Comparison of ENCODE assay signal across 16 mouse cellular contexts in the genomic region with DNA sequence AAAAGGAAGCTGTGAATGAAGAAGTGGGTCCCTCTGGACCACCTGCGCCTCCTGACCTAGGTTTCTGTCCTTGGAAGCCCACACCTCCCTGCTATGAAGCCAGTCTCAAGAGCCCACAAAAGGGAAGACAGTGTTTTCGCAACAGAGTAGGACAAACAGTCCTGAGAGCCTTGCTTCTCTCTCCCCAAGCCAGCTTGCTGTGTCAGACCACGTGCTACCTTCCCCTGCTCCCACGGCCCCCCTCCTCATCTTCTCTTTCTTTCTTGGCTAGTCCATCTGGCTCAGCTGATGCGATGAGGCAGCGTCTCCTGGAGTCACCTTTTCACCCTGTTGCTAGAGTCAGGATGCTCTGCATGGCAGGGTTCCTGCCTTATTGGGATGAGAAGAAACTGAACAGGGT.
DNase-seq lines count a peak whose midpoint lies in the region; ATAC-seq lines count a peak whose summit lies in the region.
"Had no signal": no experiment of that assay in that cellular context is flagged by ENCODE, and none has a peak within 500 bp of the region (broad histone marks: within the 10 kb centered on the region; RNA-seq: fewer than 3 reads in every experiment).

No protein-coding gene starts in this region.

- no peak overlapping the region for H3K4me3 ChIP-seq in heart, embryonic 10.5 days
- no peak overlapping the region for H3K4me3 ChIP-seq in neural tube, embryonic 11.5 days (ENCODE audit: low read depth, low read length)
- H3K4me3 ChIP-seq: heart, embryonic 13.5 days; kidney, embryonic 15.5 days had no signal

- ATAC-seq in neural tube, embryonic 11.5 days (ENCODE audit: insufficient read depth, low FRiP score, low TSS enrichment): no peak
- ATAC-seq in granulocyte monocyte progenitor cell, adult 5-6 weeks (replicated peaks; ENCODE audit: poor library complexity, severe bottlenecking): peak; percentile 91
- no peak for ATAC-seq in erythroblast, adult 5-6 weeks (replicated peaks; ENCODE audit: low FRiP score, poor library complexity, severe bottlenecking)
- ATAC-seq: CD4-positive, CD25-positive, alpha-beta regulatory T cell, adult 4 months; Patski had no signal

- 64% methylated on average over 6 of the region's 6 CpGs for WGBS in heart, embryonic 10.5 days
- WGBS in neural tube, embryonic 11.5 days: 41% methylated on average over 6 of the region's 6 CpGs

- no peak overlapping the region for H3K4me2 ChIP-seq in neural tube, embryonic 11.5 days (ENCODE audit: low read depth)
- H3K4me2 ChIP-seq: heart, embryonic 13.5 days; kidney, embryonic 15.5 days had no signal

- H3K9me3 ChIP-seq in heart, embryonic 10.5 days: no peaks in the 10 kb centered on the region
- H3K9me3 ChIP-seq in neural tube, embryonic 11.5 days (ENCODE audit: control insufficient read depth, low read length): no peaks in the 10 kb centered on the region
- H3K9me3 ChIP-seq: heart, embryonic 13.5 days; kidney, embryonic 15.5 days had no signal

- peaks cover 17% of the 10 kb centered on the region; the same call in 1 of the 2 replicates for H3K27me3 ChIP-seq in heart, embryonic 10.5 days (ENCODE audit: insufficient read depth, poor library complexity, severe bottlenecking)
- no peaks in the 10 kb centered on the region for H3K27me3 ChIP-seq in neural tube, embryonic 11.5 days (ENCODE audit: control insufficient read depth, insufficient read depth, low read length)
- H3K27me3 ChIP-seq: kidney, embryonic 15.5 days; Patski had no signal

- H3K27ac ChIP-seq in heart, embryonic 10.5 days: peak overlapping the region; percentile 37; the same call in 1 of the 2 replicates
- no peak overlapping the region for H3K27ac ChIP-seq in neural tube, embryonic 11.5 days (ENCODE audit: low read depth, low read length)
- H3K27ac ChIP-seq: heart, embryonic 13.5 days; kidney, embryonic 15.5 days had no signal

- H3K9ac ChIP-seq in neural tube, embryonic 11.5 days (ENCODE audit: low read length): peak overlapping the region; percentile 6; the same call in 1 of the 2 replicates
- H3K9ac ChIP-seq: heart, embryonic 13.5 days; kidney, embryonic 15.5 days had no signal

- H3K4me1 ChIP-seq in heart, embryonic 10.5 days: peaks cover 19% of the 10 kb centered on the region
- no peaks in the 10 kb centered on the region for H3K4me1 ChIP-seq in neural tube, embryonic 11.5 days (ENCODE audit: control insufficient read depth, insufficient read depth, low read length)

- DNase-seq in heart, embryonic 10.5 days (ENCODE audit: low spot score): no peak
- DNase-seq in heart, postnatal 4 days: no peak
- peak; percentile 36 for DNase-seq in neural tube, embryonic 11.5 days (ENCODE audit: low spot score)
- DNase-seq in neural tube, embryonic 10.5 days (ENCODE audit: extremely low spot score, low spot score): no peak
- DNase-seq in retina, embryonic 14.5 days (ENCODE audit: low spot score): peak; percentile 54
- DNase-seq in ovary, adult 18-20 months (ENCODE audit: low spot score): no peak
- DNase-seq: cerebellum, postnatal 36 days; gastrocnemius, postnatal 10 days; layer of hippocampus, adult 9-11 months; lung, adult 18-20 months had no signal

- H3K36me3 ChIP-seq in heart, embryonic 10.5 days: no peaks in the 10 kb centered on the region
- H3K36me3 ChIP-seq in neural tube, embryonic 11.5 days (ENCODE audit: control insufficient read depth, insufficient read depth, low read length): no peaks in the 10 kb centered on the region
- H3K36me3 ChIP-seq: heart, embryonic 13.5 days; kidney, embryonic 15.5 days had no signal

Comparison
In these comparisons a context has a peak if more than half of its experiments do, and no peak if none do; other contexts are left out.
1. DNase-seq: peak in neural tube, embryonic 11.5 days (single experiment) and retina, embryonic 14.5 days (single experiment); none in heart, embryonic 10.5 days (single experiment), heart, postnatal 4 days (single experiment), neural tube, embryonic 10.5 days (single experiment) and ovary, adult 18-20 months (single experiment).